Mouse (Mus musculus): Measurements from ENCODE around the gene Sipa1l1. TPM values are rescaled to one million over a fixed set of nuclear protein-coding genes. Genes with fewer than 3 reads are reported as not detected.

Sipa1l1 gene
- total and polyA plus RNA-seq, 3 experiments: 13.6 to 36.7 (median 23.6) TPM

DNA sequence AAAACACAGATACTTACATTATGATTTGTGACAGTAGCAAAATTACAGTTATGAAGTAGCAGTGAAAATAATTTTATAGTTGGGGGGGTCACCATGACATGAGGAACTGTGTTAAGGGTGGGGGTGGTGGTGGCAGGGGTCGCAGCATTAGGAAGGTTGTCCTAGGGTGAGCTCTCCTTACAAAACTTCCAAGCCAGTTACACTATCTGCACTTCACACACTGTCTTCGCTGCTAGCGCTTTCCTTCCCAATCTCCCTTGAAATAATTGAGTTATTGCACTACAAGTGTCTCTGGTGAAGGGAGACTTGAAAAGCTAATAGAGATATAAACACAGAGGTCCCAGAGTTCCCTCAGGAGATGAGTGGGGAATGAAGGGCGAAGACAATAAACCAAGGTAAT is 329.6 kb downstream of the Sipa1l1 start:
- peaks cover 0 to 11% of the 10 kb centered on the region in 2 experiments; a peak in 2 of 4 replicates for H3K4me1 ChIP-seq (ENCODE audit: control insufficient read depth in 1 of 2, insufficient read depth in 2 of 2)
- dilution Hi-C loops (cut with MboI; ENCODE audit: extremely low pct_ligation_motif_present, extremely low pct_unique_long_range_greater_than_20kb, low sequenced_read_pairs) (no loop called here), in situ Hi-C loops (cut with MboI; ENCODE audit: low pct_ligation_motif_present, low pct_unique_long_range_greater_than_20kb, low sequenced_read_pairs) (no loop called here)
- no peak for DNase-seq (ENCODE audit: extremely low read depth)
- no peak overlapping the region for H3K4me2 ChIP-seq (ENCODE audit: insufficient read depth, low read depth, poor library complexity, severe bottlenecking)
- TF ChIP-seq GABPA (IDR thresholded peaks at IDR 0.05; ENCODE audit: insufficient replicate concordance, low read depth, low read length) (no peak), SMC3 (IDR thresholded peaks at IDR 0.05; ENCODE audit: low read depth, low read length) (no peak), MEF2A (IDR thresholded peaks at IDR 0.05; ENCODE audit: borderline replicate concordance, low read depth, low read length) (no peak), JUN (IDR thresholded peaks at IDR 0.05; ENCODE audit: insufficient read depth, low read depth, low read length) (no peak), EP300 (IDR thresholded peaks at IDR 0.05; ENCODE audit: low read length) (no peak), BHLHE40 (IDR thresholded peaks at IDR 0.05; ENCODE audit: low read depth, low read length) (no peak), JUND (conservative IDR thresholded peaks at IDR 0.05; ENCODE audit: low read depth, low read length) (no peak), NELFE (IDR thresholded peaks at IDR 0.05; ENCODE audit: low read depth, low read length) (no peak), CHD1 (IDR thresholded peaks at IDR 0.05; ENCODE audit: low read depth, low read length) (no peak), RAD21 (IDR thresholded peaks at IDR 0.05; ENCODE audit: low read depth, low read length) (no peak), PAX5 (IDR thresholded peaks at IDR 0.05; ENCODE audit: low read length) (no peak), USF2 (conservative IDR thresholded peaks at IDR 0.05; ENCODE audit: low read depth, low read length) (no peak), MAZ (IDR thresholded peaks at IDR 0.05; ENCODE audit: low read depth, low read length) (no peak), UBTF (IDR thresholded peaks at IDR 0.05; ENCODE audit: low read depth, low read length) (no peak), MAFK (IDR thresholded peaks at IDR 0.05; ENCODE audit: insufficient replicate concordance, low read length) (no peak), IRF4 (IDR thresholded peaks at IDR 0.05; ENCODE audit: low read depth, low read length) (no peak), NRF1 (IDR thresholded peaks at IDR 0.05; ENCODE audit: low read depth, low read length) (no peak)
- no peak overlapping the region for H3K4me3 ChIP-seq (replicated peaks in 1 of 3; ENCODE audit: low read depth in 2 of 3, low read length in 2 of 3, poor library complexity in 1 of 3)
- no peaks in the 10 kb centered on the region for H3K36me3 ChIP-seq (replicated peaks in 1 of 2; ENCODE audit: control insufficient read depth in 1 of 2, insufficient read depth in 1 of 2, low read length in 1 of 2)
- no peaks in the 10 kb centered on the region for H3K27me3 ChIP-seq (replicated peaks)
- H3K27ac ChIP-seq (ENCODE audit: insufficient read depth, low read depth): no peak overlapping the region
- no peaks in the 10 kb centered on the region for H3K79me2 ChIP-seq (replicated peaks; ENCODE audit: control insufficient read depth, extremely low read depth, insufficient read depth, poor library complexity, severe bottlenecking)
- H3K9ac ChIP-seq (ENCODE audit: insufficient read depth, low read depth): no peak overlapping the region
- H3K9me3 ChIP-seq (replicated peaks; ENCODE audit: low read length): no peaks in the 10 kb centered on the region

DNA sequence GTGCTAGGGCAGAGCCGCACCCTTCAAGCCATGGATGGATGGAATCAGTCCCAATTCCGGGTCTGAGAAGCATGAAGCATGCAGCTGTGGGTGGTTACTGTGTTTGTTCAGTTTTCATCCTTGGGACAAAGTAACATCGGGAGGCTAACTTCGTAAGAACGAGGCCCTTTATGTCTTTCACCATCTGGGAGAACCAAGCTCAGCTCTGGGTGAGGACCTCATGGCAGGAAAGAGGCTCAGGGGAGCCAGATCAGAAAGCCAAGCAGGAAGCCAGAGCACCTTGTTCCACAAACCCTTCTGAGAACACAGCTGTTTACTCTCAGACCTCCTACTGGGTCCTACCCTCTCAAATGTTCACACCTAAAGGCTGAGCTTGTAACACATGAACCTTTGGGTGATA is 330.6 kb downstream of the Sipa1l1 start:
- Histone ChIP-seq H3K36me3 (replicated peaks in 1 of 2; ENCODE audit: control insufficient read depth in 1 of 2, insufficient read depth in 1 of 2, low read length in 1 of 2) (no peaks in the 10 kb centered on the region), H3K9me3 (replicated peaks; ENCODE audit: low read length) (no peaks in the 10 kb centered on the region), H3K4me3 (replicated peaks in 1 of 3; ENCODE audit: low read depth in 2 of 3, low read length in 2 of 3, poor library complexity in 1 of 3) (no peak overlapping the region), H3K27ac (ENCODE audit: insufficient read depth, low read depth) (no peak overlapping the region), H3K79me2 (replicated peaks; ENCODE audit: control insufficient read depth, extremely low read depth, insufficient read depth, poor library complexity, severe bottlenecking) (no peaks in the 10 kb centered on the region), H3K9ac (ENCODE audit: insufficient read depth, low read depth) (no peak overlapping the region), H3K4me2 (ENCODE audit: insufficient read depth, low read depth, poor library complexity, severe bottlenecking) (no peak overlapping the region), H3K4me1 (ENCODE audit: control insufficient read depth in 1 of 2, insufficient read depth in 2 of 2) (peaks cover 0 to 6% of the 10 kb centered on the region in 2 experiments; a peak in 2 of 4 replicates), H3K27me3 (replicated peaks) (no peaks in the 10 kb centered on the region)
- no peak for DNase-seq (ENCODE audit: extremely low read depth)
- dilution Hi-C loops (cut with MboI; ENCODE audit: extremely low pct_ligation_motif_present, extremely low pct_unique_long_range_greater_than_20kb, low sequenced_read_pairs) (no loop called here), in situ Hi-C loops (cut with MboI; ENCODE audit: low pct_ligation_motif_present, low pct_unique_long_range_greater_than_20kb, low sequenced_read_pairs) (no loop called here)
- no peak for TF ChIP-seq CHD2 (IDR thresholded peaks at IDR 0.05; ENCODE audit: low read length)
- TF ChIP-seq JUN (IDR thresholded peaks at IDR 0.05; ENCODE audit: insufficient read depth, low read depth, low read length): no peak
